Mouse (Mus musculus) midbrain, embryonic 12.5 days (tissue): ENCODE data around the gene Gm20388. TPM values are rescaled to one million over a fixed set of nuclear protein-coding genes. Genes with fewer than 3 reads are reported as not detected.
A peak's percentile ranks its signal among the peaks of the same experiment; 100 is the strongest.

Experiments used
- ATAC-seq: fragments of 200-750 bp; cut with Nextera tagmentation; 2 replicates; pipeline ENCODE4 v1.8.0; 2017; ENCODE audit warnings: low read depth, moderate TSS enrichment, moderate library complexity; ENCODE audit not compliant: low FRiP score
- H3K27ac ChIP-seq: fragments of 300-500 bp; sonication (generic); replicated peaks from 2 replicates; pipeline ENCODE4 v1.5.1; 2016; ENCODE audit warnings: mild to moderate bottlenecking
- H3K27me3 ChIP-seq: fragments of 300-500 bp; sonication (generic); 2 replicates; pipeline ENCODE4 v1.6.1; 2016; ENCODE audit warnings: mild to moderate bottlenecking
- H3K36me3 ChIP-seq: fragments of 300-500 bp; sonication (generic); 2 replicates; pipeline ENCODE4 v1.6.1; 2016
- H3K4me1 ChIP-seq: fragments of 300-500 bp; sonication (generic); 2 replicates; pipeline ENCODE4 v1.6.1; 2016
- H3K4me2 ChIP-seq: fragments of 300-500 bp; sonication (generic); replicated peaks from 2 replicates; pipeline ENCODE4 v1.6.1; 2016; ENCODE audit warnings: mild to moderate bottlenecking, moderate library complexity
- H3K4me3 ChIP-seq: fragments of 300-500 bp; sonication (generic); 2 replicates; pipeline ENCODE4 v1.5.1; 2016; ENCODE audit warnings: mild to moderate bottlenecking
- H3K9ac ChIP-seq: fragments of 300-500 bp; sonication (generic); replicated peaks from 2 replicates; pipeline ENCODE4 v1.6.1; 2016; ENCODE audit warnings: mild to moderate bottlenecking, moderate library complexity
- H3K9me3 ChIP-seq: fragments of 300-500 bp; sonication (generic); 2 replicates; pipeline ENCODE4 v1.6.1; 2016; ENCODE audit warnings: mild to moderate bottlenecking
- WGBS: fragments of 180-500 bp; shearing (Covaris S2); methylation state at CpG from one replicate; pipeline ENCODE4 v1.1.7; 2016; 5-methylcytosine and 5-hydroxymethylcytosine counted together
- polyA plus RNA-seq: library from polyadenylated mRNA; unstranded; fragments of >200 nt; fragmentation: Nextera tagmentation; extraction: Ambion mirVana; gene quantifications from 2 replicates; pipeline ENCODE4 v1.2.1, GENCODE M21; 2016

Gm20388 gene
- polyA plus RNA-seq, 1 experiment from 2014 or later: not detected

DNA sequence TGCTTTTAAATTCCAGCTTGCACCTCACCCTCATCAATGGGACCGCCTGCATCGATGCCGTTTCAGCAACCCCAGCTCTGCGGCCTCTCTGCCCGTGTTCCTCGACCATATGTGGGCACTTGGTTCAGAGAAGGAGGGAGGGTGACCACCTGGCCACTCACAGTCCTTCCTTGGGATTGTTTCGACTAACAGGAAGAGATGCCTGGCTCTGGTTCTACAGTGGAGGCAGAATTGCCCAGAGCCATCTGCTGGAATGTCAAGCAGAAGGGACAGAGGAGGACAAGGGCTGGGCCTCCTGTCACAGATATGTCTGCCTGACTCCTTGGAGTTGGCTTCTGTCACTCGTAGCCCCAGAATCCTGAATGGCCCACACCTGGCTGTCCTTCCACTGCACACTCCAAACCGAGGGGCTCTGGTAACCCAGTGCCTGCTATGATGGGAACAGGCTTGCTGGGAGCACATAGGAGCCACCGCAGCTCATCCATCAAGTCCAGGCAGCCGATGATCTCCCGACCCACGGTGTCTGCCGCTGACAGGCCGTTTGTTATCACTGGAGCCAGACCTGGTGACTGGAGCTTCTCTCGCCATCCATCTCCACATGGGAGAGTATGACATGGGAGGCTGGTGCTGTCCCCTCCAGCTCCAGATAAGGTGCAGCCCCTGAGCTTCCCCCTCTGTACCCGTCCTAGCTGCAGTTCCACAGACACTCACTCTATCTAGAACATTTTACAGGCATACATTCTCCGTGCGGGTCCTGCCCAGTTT is 2774.6 kb downstream of the Gm20388 start:
- peak overlapping the region; percentile 20; the same call in 1 of the 2 replicates for H3K9ac ChIP-seq
- H3K4me1 ChIP-seq: peaks cover 10% of the 10 kb centered on the region
- H3K4me3 ChIP-seq: no peak overlapping the region
- 84% methylated on average over 19 of the region's 19 CpGs for WGBS
- no peak for ATAC-seq
- no peaks in the 10 kb centered on the region for H3K36me3 ChIP-seq
- H3K4me2 ChIP-seq: no peak overlapping the region
- H3K9me3 ChIP-seq: no peaks in the 10 kb centered on the region
- peaks cover 29% of the 10 kb centered on the region for H3K27me3 ChIP-seq
- no peak overlapping the region for H3K27ac ChIP-seq

DNA sequence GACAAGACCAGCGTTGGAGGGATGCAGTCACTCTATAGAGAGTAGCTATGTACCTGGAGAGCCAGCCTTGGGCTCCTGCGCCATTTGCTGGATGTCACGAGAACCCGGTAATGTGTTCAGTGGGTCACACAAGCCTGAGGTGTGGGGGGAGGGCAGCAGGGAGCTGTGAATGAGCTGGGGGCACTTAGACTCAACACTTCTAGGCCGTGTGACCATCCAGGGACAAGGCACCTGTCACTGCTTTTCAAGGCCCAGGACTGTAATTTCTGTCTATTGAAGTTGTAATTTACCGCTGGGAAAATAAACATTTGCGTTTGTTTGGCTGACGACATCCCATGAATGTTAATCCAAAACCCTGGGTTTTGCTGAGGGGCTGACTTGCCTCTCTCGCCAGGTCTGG is 2776.2 kb downstream of the Gm20388 start:
- no peaks in the 10 kb centered on the region for H3K9me3 ChIP-seq
- H3K9ac ChIP-seq: no peak overlapping the region
- H3K4me2 ChIP-seq: no peak overlapping the region
- no peak for ATAC-seq
- H3K4me3 ChIP-seq: no peak overlapping the region
- H3K4me1 ChIP-seq: 0 out of 2 replicates have a peak, but pooled peaks cover 7% of the 10 kb centered on the region
- no peak overlapping the region for H3K27ac ChIP-seq
- 74% methylated on average over 9 of the region's 9 CpGs for WGBS
- H3K36me3 ChIP-seq: no peaks in the 10 kb centered on the region
- H3K27me3 ChIP-seq: peaks cover 13% of the 10 kb centered on the region

GRCm38 (mm10) chr8:122689315-122689714 is 2778.7 kb downstream of the Gm20388 start:
- Histone ChIP-seq H3K27ac (no peak overlapping the region), H3K27me3 (peaks cover 4% of the 10 kb centered on the region; the same call in 1 of the 2 replicates), H3K4me3 (no peak overlapping the region), H3K9ac (no peak overlapping the region), H3K4me2 (no peak overlapping the region), H3K4me1 (0 out of 2 replicates have a peak, but pooled peaks cover 7% of the 10 kb centered on the region), H3K9me3 (no peaks in the 10 kb centered on the region), H3K36me3 (no peaks in the 10 kb centered on the region)
- WGBS: 73% methylated on average over 1 of the region's 1 CpGs
- ATAC-seq: no peak

DNA sequence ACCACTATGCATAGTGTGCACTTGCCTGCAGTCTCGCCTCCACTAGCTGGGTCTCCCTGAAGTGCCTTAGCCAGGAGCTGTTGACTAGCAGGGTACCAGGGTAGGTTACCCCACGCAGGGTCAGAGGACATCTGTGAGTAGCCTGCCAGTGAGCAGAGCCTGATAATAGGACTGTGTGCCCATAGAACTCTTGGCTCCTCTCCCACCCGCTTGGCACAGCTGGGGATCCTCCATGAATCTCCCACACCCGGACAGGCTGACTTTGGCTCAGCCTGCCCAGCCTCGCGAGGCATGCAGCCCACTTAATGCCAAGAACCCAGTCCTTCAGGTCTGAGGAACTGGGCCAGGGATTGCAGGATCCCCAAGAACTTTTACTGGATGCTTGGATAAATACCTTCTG is 2780.4 kb downstream of the Gm20388 start:
- Histone ChIP-seq H3K9me3 (no peaks in the 10 kb centered on the region), H3K4me2 (no peak overlapping the region), H3K27ac (no peak overlapping the region), H3K27me3 (peaks cover 7% of the 10 kb centered on the region; the same call in 1 of the 2 replicates), H3K4me1 (0 out of 2 replicates have a peak, but pooled peaks cover 7% of the 10 kb centered on the region), H3K36me3 (no peaks in the 10 kb centered on the region), H3K4me3 (no peak overlapping the region), H3K9ac (no peak overlapping the region)
- no peak for ATAC-seq
- 81% methylated on average over 6 of the region's 6 CpGs for WGBS

GRCm38 (mm10) chr8:122692152-122692551 is 2781.5 kb downstream of the Gm20388 start:
- H3K4me1 ChIP-seq: no peaks in the 10 kb centered on the region
- WGBS: 80% methylated on average over 8 of the region's 8 CpGs
- no peak overlapping the region for H3K4me3 ChIP-seq
- no peak overlapping the region for H3K4me2 ChIP-seq
- no peak overlapping the region for H3K27ac ChIP-seq
- peaks cover 4% of the 10 kb centered on the region; the same call in 1 of the 2 replicates for H3K27me3 ChIP-seq
- no peaks in the 10 kb centered on the region for H3K36me3 ChIP-seq
- no peak overlapping the region for H3K9ac ChIP-seq
- no peak for ATAC-seq
- no peaks in the 10 kb centered on the region for H3K9me3 ChIP-seq

DNA sequence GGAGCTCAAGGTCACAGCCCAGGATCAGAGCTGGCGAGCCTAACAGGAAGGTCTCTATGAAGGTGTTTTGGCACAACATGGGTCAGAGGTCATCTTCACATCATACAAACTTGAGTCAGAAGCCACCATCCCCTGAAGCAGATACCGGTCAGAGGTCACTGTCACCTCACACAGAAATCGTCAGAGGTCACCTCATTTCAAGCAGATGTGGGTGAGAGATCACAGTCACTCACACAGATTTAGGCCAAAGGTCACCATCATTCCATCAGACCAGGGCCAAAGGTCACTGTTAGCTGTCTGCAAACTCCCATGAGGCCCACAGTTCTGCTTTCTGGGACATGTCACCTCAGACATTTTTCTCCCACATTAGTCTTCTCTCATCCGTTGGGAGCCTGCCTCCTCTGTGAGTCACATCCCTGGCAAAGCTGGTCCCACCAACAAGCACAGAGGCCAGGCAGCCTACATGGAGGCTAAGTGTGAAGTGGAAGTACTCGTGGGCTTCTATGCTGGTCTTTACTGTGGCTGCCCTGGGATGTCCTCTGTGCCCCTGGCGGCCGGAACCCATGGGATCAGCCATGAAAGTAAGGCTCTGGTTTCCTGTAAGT is 2784.9 kb downstream of the Gm20388 start:
- 61% methylated on average over 7 of the region's 7 CpGs for WGBS

GRCm38 (mm10) chr8:122697181-122697581 is 2786.5 kb downstream of the Gm20388 start:
- Histone ChIP-seq H3K9me3 (no peaks in the 10 kb centered on the region), H3K27me3 (peaks cover 4% of the 10 kb centered on the region; the same call in 1 of the 2 replicates), H3K9ac (no peak overlapping the region), H3K27ac (no peak overlapping the region), H3K4me3 (no peak overlapping the region), H3K4me1 (no peaks in the 10 kb centered on the region), H3K36me3 (no peaks in the 10 kb centered on the region), H3K4me2 (no peak overlapping the region)
- 89% methylated on average over 3 of the region's 3 CpGs for WGBS
- no peak for ATAC-seq

More for the DNA sequence above, 2784.9 kb downstream of the Gm20388 start:
- Histone ChIP-seq H3K9ac (no peak overlapping the region), H3K36me3 (no peaks in the 10 kb centered on the region), H3K4me2 (no peak overlapping the region), H3K4me3 (no peak overlapping the region), H3K27me3 (peaks cover 4% of the 10 kb centered on the region; the same call in 1 of the 2 replicates), H3K27ac (no peak overlapping the region), H3K4me1 (no peaks in the 10 kb centered on the region), H3K9me3 (no peaks in the 10 kb centered on the region)
- ATAC-seq: no peak

DNA sequence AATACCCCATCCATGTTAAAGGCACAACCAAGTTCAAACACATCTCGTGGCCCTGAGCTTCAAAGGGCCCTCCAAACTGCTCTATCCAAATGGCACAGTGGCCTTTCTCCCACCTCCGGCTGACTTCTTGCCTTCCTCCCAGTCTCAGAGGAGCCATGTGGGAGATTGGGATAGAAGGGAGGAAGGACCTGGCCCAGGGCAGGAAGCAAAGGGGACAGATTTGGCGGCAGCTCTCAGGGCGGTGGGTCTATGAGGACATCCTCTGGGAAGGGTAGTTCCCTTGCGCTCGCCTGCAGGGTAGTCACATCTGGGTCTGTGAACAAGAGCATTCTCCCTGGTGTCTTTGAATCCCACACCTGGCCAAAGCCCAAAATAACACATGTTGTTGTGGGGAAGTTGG is 2786.9 kb downstream of the Gm20388 start:
- Histone ChIP-seq H3K4me3 (no peak overlapping the region), H3K27ac (no peak overlapping the region), H3K4me1 (no peaks in the 10 kb centered on the region), H3K9me3 (no peaks in the 10 kb centered on the region), H3K4me2 (no peak overlapping the region), H3K27me3 (peaks cover 4% of the 10 kb centered on the region; the same call in 1 of the 2 replicates), H3K36me3 (no peaks in the 10 kb centered on the region), H3K9ac (no peak overlapping the region)
- 79% methylated on average over 6 of the region's 6 CpGs for WGBS
- ATAC-seq: no peak

DNA sequence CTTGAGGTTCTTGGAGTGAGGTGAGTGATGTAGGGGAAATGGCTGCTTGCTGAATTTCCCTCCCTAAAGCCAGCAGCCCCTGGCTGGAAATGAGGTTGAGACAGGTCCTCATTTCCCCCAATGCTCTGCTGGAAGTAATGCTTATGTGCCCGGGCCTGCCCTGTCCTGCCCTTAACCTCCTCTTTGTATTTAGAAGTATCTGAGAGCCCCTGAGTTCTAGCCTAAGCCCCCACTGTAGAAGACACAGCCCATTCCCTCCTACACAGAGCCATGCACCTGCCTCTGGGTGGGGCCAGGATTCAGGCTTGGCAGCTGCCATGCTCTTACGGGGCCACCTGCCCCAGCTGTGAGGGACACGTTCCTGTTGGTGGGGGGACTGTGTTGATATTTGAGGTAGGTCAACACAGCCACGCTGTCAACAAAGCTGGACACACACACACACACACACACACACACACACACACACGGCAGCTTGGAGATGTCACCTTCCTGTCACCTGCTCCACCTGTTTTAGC is 2787.7 kb downstream of the Gm20388 start:
- Histone ChIP-seq H3K36me3 (no peaks in the 10 kb centered on the region), H3K27ac (no peak overlapping the region), H3K9me3 (no peaks in the 10 kb centered on the region), H3K9ac (no peak overlapping the region), H3K27me3 (peaks cover 4% of the 10 kb centered on the region; the same call in 1 of the 2 replicates), H3K4me2 (no peak overlapping the region), H3K4me3 (no peak overlapping the region), H3K4me1 (no peaks in the 10 kb centered on the region)
- no peak for ATAC-seq
- 78% methylated on average over 5 of the region's 5 CpGs for WGBS

GRCm38 (mm10) chr8:122699005-122699492 is 2788.4 kb downstream of the Gm20388 start, which contains the start of gene Cbfa2t3:
Cbfa2t3 (minus strand) TSS chr8:122699109.
- no peak within 1 kb of the TSS for H3K4me2 ChIP-seq

GRCm38 (mm10) chr8:122700628-122701027 is 2790.0 kb downstream of the Gm20388 start:
- Histone ChIP-seq H3K27me3 (peaks cover 4% of the 10 kb centered on the region; the same call in 1 of the 2 replicates), H3K9ac (no peak overlapping the region), H3K4me3 (no peak overlapping the region), H3K4me1 (peaks cover 2% of the 10 kb centered on the region; the same call in 1 of the 2 replicates), H3K27ac (no peak overlapping the region), H3K4me2 (no peak overlapping the region), H3K9me3 (no peaks in the 10 kb centered on the region), H3K36me3 (no peaks in the 10 kb centered on the region)
- WGBS: 82% methylated on average over 13 of the region's 13 CpGs
- ATAC-seq: no peak

More at GRCm38 (mm10) chr8:122699005-122699492, 2788.4 kb downstream of the Gm20388 start, which contains the start of gene Cbfa2t3:
- Histone ChIP-seq H3K4me3 (no peak within 1 kb of the TSS), H3K9me3 (no peaks in the 10 kb centered on the region), H3K9ac (no peak within 1 kb of the TSS), H3K27me3 (peaks cover 4% of the 10 kb centered on the region; the same call in 1 of the 2 replicates), H3K4me1 (no peaks in the 10 kb centered on the region), H3K36me3 (no peaks in the 10 kb centered on the region), H3K27ac (no peak within 1 kb of the TSS)
- ATAC-seq: no peak
- WGBS: 54% methylated on average over 13 of the region's 13 CpGs
